Mouse (Mus musculus) adrenal gland, adult (tissue): ENCODE measurements around the gene Hfe2.
A peak's percentile ranks its signal among the peaks of the same experiment; 100 is the strongest.

ENCODE experiments used
- DNase-seq, 2 experiments: peaks; one replicate each; pipeline ENCODE4 v3.0.0; 2022 to 2023; ENCODE audit warnings: low spot score in 1 of 2; ENCODE audit not compliant: inconsistent age in 2 of 2

Hfe2 gene

GRCm38 (mm10) chr3:96570643-96571042, 45.7 kb downstream of the Hfe2 start:
- DNase-seq, result peak in 1 of 2 experiments; percentile 48

DNA sequence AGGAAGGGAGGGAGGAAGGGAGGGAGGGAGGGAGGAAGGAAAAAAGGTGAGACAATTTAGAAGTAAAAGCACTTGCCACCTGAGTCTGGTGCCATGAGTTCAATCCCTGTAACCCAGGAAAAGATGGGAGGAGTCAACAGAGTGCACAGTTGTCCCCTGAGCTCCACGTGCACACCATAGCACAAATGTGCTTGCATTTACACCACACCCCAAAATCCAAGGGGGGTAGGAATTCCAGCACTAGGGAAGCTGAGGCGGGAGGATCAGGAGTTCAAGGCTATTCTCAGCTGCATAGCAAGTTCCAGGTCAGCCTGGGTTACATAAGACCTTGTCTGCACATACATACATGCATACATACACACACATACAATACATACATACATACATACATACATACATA, 46.4 kb downstream of the Hfe2 start:
- DNase-seq, result no peak

- peak in 1 of 2 experiments; percentile 76 for DNase-seq
Observed at GRCm38 (mm10) chr3:96571896-96572698, 47.1 kb downstream of the Hfe2 start.

DNA sequence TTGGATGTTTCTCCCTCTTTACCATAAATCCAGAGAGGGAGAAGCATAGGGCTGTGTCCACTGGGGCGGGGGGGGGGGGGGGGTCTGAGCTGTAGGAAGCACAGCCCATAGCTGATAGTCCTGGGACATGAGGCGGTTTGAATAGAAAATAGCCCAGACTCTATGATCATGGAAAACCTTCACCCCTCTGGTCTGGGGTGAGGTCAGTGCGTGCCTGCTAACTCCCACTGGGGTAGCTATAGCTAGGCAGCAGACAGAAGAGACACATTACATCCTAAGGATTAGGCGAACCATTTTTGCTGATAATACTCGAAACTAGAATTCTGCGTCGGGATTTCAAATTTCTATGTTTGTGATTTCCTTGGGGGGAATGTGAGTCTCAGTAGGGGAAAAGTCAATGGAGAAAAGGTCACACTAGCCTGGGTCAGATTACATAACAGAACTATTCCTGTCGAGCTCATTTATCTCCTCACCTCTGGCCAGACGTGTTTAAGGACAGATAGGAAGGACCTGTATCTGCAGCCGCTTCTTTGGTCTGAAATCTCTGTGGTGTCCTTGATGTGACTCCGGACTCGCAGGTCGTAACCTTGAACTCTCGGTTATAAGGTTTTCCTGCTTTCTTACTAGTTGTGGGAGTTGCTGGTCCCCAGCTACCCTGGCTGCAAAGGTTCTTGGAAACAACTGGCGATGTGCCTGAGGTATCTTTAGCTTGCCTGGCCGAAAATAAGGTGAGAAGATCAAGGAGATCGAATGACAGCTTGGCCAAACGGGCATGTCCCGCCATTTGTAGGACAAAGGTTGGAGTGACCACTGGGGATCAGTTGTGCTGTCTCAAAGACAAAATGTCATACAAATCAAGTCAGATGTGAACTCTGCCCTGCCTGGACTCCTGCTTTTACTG, 48.9 kb downstream of the Hfe2 start:
- peak; percentile 68 to 91 for DNase-seq

GRCm38 (mm10) chr3:96575272-96575984, 50.5 kb downstream of the Hfe2 start:
- DNase-seq, result peak in 1 of 2 experiments; percentile 80

DNA sequence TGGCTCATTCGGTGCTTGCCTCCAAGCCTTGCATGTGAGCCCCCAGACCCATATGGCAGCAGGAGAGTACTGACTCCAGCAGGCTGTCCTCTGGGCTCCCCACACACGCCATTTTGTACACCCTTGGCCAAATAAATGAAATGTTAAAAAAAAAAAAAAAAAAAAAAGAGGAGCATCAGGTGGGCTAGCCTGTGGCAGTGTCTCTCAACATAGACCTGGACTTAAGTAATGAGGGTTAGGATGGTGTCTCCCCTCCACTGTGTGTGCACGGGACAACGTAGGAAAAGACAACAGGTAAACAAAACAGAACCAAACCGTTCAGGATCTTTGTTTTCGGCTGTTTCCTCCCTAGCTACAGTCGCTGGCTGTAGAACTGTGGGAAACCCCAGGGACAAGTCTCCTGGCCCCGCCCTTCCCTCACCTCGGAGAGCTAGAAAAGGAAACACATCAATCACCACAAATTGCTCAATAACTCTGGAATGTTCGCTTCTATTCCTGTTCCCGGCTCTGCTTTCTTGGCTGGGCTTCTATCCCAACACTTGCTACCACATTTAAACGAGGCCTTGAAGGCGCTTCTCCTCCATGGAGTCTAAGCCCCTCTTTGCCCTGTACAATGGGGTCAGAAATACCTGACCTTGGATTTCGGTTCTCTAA, 51.2 kb downstream of the Hfe2 start:
- DNase-seq, result peak; percentile 88 to 95

- peak; percentile 94 to 97 for DNase-seq
Observed at GRCm38 (mm10) chr3:96576690-96577541, 51.9 kb downstream of the Hfe2 start, which contains the start of gene Gm16253. Gm16253 (plus strand) TSS chr3:96576984.

DNA sequence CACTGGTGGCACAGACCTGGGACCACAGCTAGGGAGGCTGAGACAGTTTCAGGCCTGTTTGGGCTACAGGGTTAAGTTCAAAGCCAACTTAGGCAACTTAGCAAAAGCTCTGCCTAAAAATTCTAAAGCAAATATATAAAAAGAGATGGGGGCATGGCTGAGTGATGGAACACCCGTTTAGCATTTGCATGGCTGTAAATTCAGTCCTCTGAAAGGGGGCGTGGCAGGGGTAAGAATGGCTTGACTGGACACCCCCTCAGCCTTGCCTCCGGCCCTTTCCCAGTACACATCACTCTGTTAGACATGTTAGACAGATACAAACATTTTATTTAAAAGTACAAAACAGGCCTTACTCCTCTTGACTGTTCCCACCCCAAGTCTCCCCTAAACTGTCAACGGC, 52.6 kb downstream of the Hfe2 start:
- no peak for DNase-seq
